Mouse (Mus musculus): ENCODE data around the gene Dnah7a.

DNA sequence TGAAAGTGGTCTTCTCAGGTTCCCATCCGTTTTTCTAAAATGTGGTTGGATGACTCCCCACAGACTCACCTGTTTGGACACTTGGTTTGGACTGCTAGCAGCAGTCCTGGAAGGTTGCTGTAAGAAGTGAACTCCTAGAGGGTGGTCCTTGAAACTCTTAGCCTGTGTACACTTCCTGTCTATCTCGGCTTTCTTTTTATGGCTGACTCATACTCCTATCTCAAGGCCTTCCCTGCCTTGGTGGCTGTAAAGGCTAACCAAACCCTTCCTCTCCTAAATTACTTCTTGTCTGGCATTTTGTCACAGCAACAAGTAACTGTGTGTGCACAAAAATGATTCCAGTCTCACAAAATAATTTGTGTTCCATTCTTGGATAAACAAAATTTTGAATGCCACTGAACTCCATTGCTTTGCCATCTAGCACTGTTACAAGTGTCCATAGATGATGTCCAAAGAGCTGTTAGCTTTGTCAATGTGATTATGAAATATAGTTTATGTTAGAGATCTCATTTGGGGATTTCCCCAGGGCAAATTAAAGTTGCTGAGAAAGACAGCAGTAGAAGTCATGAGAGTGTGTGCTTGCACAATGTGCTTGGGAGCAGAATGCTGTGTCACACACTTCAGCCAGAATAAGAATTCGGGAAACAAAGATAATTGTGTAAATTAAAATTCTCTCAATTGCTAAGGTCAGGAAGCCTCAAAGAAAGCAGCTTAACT is 35.3 kb upstream of the Dnah7a start:
- TF ChIP-seq CTCF (IDR thresholded peaks at IDR 0.05) (no peak), POLR2A (IDR thresholded peaks at IDR 0.05; ENCODE audit: insufficient read depth, low read depth, low read length) (no peak)

Data from heart, adult 2 months (tissue).